Mouse (Mus musculus) erythroblast, embryonic 14.5 days (primary cell): Measurements from ENCODE around the gene Ubc.

ENCODE experiments used
- GATA1 ChIP-seq: IDR thresholded peaks from 2 replicates; pipeline ENCODE4 v1.6.1; 2012; ENCODE audit warnings: low read length, inconsistent platforms, mixed read lengths
- TAL1 ChIP-seq: IDR thresholded peaks from 3 replicates; pipeline ENCODE4 v1.6.1; 2012; ENCODE audit warnings: low read length, inconsistent platforms, mixed read lengths

- TF ChIP-seq TAL1 = no peak
- TF ChIP-seq GATA1 = no peak
Observed at GRCm38 (mm10) chr5:125383637-125384420, 6.2 kb downstream of the Ubc start.
